Mouse (Mus musculus): ENCODE data around the gene Cipc. TPM values are rescaled to one million over a fixed set of nuclear protein-coding genes. Genes with fewer than 3 reads are reported as not detected.

Cipc gene
- total and polyA plus RNA-seq, 3 experiments: 42.7 to 89.5 (median 70.0) TPM

- Histone ChIP-seq H3K36me3 (replicated peaks) (peaks cover 63% of the 10 kb centered on the region), H3K9me3 (replicated peaks) (no peaks in the 10 kb centered on the region), H3K27me3 (ENCODE audit: insufficient read depth, low read length) (no peaks in the 10 kb centered on the region), H3K4me1 (ENCODE audit: insufficient read depth, low read depth, low read length) (peaks cover 43% of the 10 kb centered on the region), H3K4me3 (ENCODE audit: low read depth, low read length) (no peak overlapping the region)
- ATAC-seq (ENCODE audit: extremely low read depth, insufficient number of reproducible peaks, low FRiP score, poor library complexity, severe bottlenecking) (no peak), DNase-seq (ENCODE audit: low spot score) (no peak)
- TF ChIP-seq GATA2 (IDR thresholded peaks at IDR 0.05; ENCODE audit: borderline replicate concordance, low read depth, low read length) (no peak), CTCF (IDR thresholded peaks at IDR 0.05; ENCODE audit: low read depth, low read length) (no peak), TAL1 (conservative IDR thresholded peaks at IDR 0.05; ENCODE audit: low read depth, low read length) (no peak), GATA1 (IDR thresholded peaks at IDR 0.05; ENCODE audit: borderline replicate concordance, low read length) (no peak), POLR2AphosphoS5 (IDR thresholded peaks at IDR 0.05; ENCODE audit: insufficient replicate concordance, low read depth, low read length) (no peak)
Measured at GRCm38 (mm10) chr12:86952331-86952850, 5.5 kb downstream of the Cipc start.

- peaks cover 86% of the 10 kb centered on the region for H3K36me3 ChIP-seq (replicated peaks)
- no peaks in the 10 kb centered on the region for H3K27me3 ChIP-seq (ENCODE audit: insufficient read depth, low read length)
- H3K4me3 ChIP-seq (ENCODE audit: low read depth, low read length): no peak overlapping the region
- no peaks in the 10 kb centered on the region for H3K9me3 ChIP-seq (replicated peaks)
- DNase-seq (ENCODE audit: low spot score) (no peak), ATAC-seq (ENCODE audit: extremely low read depth, insufficient number of reproducible peaks, low FRiP score, poor library complexity, severe bottlenecking) (no peak)
- TF ChIP-seq GATA2 (IDR thresholded peaks at IDR 0.05; ENCODE audit: borderline replicate concordance, low read depth, low read length) (no peak), POLR2AphosphoS5 (IDR thresholded peaks at IDR 0.05; ENCODE audit: insufficient replicate concordance, low read depth, low read length) (no peak)
- H3K4me1 ChIP-seq (ENCODE audit: insufficient read depth, low read depth, low read length): peaks cover 9% of the 10 kb centered on the region
Measured at GRCm38 (mm10) chr12:86955894-86956293, 9.1 kb downstream of the Cipc start.

- H3K27me3 ChIP-seq (ENCODE audit: insufficient read depth, low read length): no peaks in the 10 kb centered on the region
- H3K4me1 ChIP-seq (ENCODE audit: insufficient read depth, low read depth, low read length): no peaks in the 10 kb centered on the region
- ATAC-seq (ENCODE audit: extremely low read depth, insufficient number of reproducible peaks, low FRiP score, poor library complexity, severe bottlenecking) (no peak), DNase-seq (ENCODE audit: low spot score) (no peak)
- H3K9me3 ChIP-seq (replicated peaks): no peaks in the 10 kb centered on the region
- TF ChIP-seq GATA1 (IDR thresholded peaks at IDR 0.05; ENCODE audit: borderline replicate concordance, low read length) (no peak), GATA2 (IDR thresholded peaks at IDR 0.05; ENCODE audit: borderline replicate concordance, low read depth, low read length) (no peak), TAL1 (conservative IDR thresholded peaks at IDR 0.05; ENCODE audit: low read depth, low read length) (no peak), POLR2AphosphoS5 (IDR thresholded peaks at IDR 0.05; ENCODE audit: insufficient replicate concordance, low read depth, low read length) (no peak), CTCF (IDR thresholded peaks at IDR 0.05; ENCODE audit: low read depth, low read length) (no peak)
- peaks cover 93% of the 10 kb centered on the region for H3K36me3 ChIP-seq (replicated peaks)
- H3K4me3 ChIP-seq (ENCODE audit: low read depth, low read length): no peak overlapping the region
Measured at GRCm38 (mm10) chr12:86958558-86958957, 11.7 kb downstream of the Cipc start.

- TF ChIP-seq GATA2 (IDR thresholded peaks at IDR 0.05; ENCODE audit: borderline replicate concordance, low read depth, low read length): no peak
- no peak for TF ChIP-seq GATA1 (IDR thresholded peaks at IDR 0.05; ENCODE audit: borderline replicate concordance, low read length)
- no peak for TF ChIP-seq CTCF (IDR thresholded peaks at IDR 0.05; ENCODE audit: low read depth, low read length)
- TF ChIP-seq TAL1 (conservative IDR thresholded peaks at IDR 0.05; ENCODE audit: low read depth, low read length): no peak
- TF ChIP-seq POLR2AphosphoS5 (IDR thresholded peaks at IDR 0.05; ENCODE audit: insufficient replicate concordance, low read depth, low read length): no peak
- ATAC-seq (ENCODE audit: extremely low read depth, insufficient number of reproducible peaks, low FRiP score, poor library complexity, severe bottlenecking) (no peak), DNase-seq (ENCODE audit: low spot score) (no peak)
- Histone ChIP-seq H3K9me3 (replicated peaks) (no peaks in the 10 kb centered on the region), H3K4me1 (ENCODE audit: insufficient read depth, low read depth, low read length) (no peaks in the 10 kb centered on the region), H3K27me3 (ENCODE audit: insufficient read depth, low read length) (no peaks in the 10 kb centered on the region), H3K4me3 (ENCODE audit: low read depth, low read length) (no peak overlapping the region), H3K36me3 (replicated peaks) (peaks cover 92% of the 10 kb centered on the region)
Measured at GRCm38 (mm10) chr12:86959661-86960060, 12.8 kb downstream of the Cipc start.

- Histone ChIP-seq H3K27me3 (ENCODE audit: insufficient read depth, low read length) (no peaks in the 10 kb centered on the region), H3K36me3 (replicated peaks) (peaks cover 95% of the 10 kb centered on the region), H3K4me1 (ENCODE audit: insufficient read depth, low read depth, low read length) (no peaks in the 10 kb centered on the region), H3K9me3 (replicated peaks) (no peaks in the 10 kb centered on the region), H3K4me3 (ENCODE audit: low read depth, low read length) (no peak overlapping the region)
- ATAC-seq (ENCODE audit: extremely low read depth, insufficient number of reproducible peaks, low FRiP score, poor library complexity, severe bottlenecking) (no peak), DNase-seq (ENCODE audit: low spot score) (no peak)
- TF ChIP-seq CTCF (IDR thresholded peaks at IDR 0.05; ENCODE audit: low read depth, low read length): no peak
- no peak for TF ChIP-seq GATA2 (IDR thresholded peaks at IDR 0.05; ENCODE audit: borderline replicate concordance, low read depth, low read length)
- TF ChIP-seq POLR2AphosphoS5 (IDR thresholded peaks at IDR 0.05; ENCODE audit: insufficient replicate concordance, low read depth, low read length): no peak
- TF ChIP-seq GATA1 (IDR thresholded peaks at IDR 0.05; ENCODE audit: borderline replicate concordance, low read length): no peak
- no peak for TF ChIP-seq TAL1 (conservative IDR thresholded peaks at IDR 0.05; ENCODE audit: low read depth, low read length)
Measured at GRCm38 (mm10) chr12:86960138-86960537, 13.3 kb downstream of the Cipc start.

GRCm38 (mm10) chr12:86960791-86961335 lies 14.0 kb downstream of the Cipc start:
- Histone ChIP-seq H3K4me1 (ENCODE audit: insufficient read depth, low read depth, low read length) (no peaks in the 10 kb centered on the region), H3K4me3 (ENCODE audit: low read depth, low read length) (no peak overlapping the region), H3K27me3 (ENCODE audit: insufficient read depth, low read length) (no peaks in the 10 kb centered on the region), H3K9me3 (replicated peaks) (no peaks in the 10 kb centered on the region), H3K36me3 (replicated peaks) (peaks cover 95% of the 10 kb centered on the region)
- TF ChIP-seq GATA2 (IDR thresholded peaks at IDR 0.05; ENCODE audit: borderline replicate concordance, low read depth, low read length) (no peak), POLR2AphosphoS5 (IDR thresholded peaks at IDR 0.05; ENCODE audit: insufficient replicate concordance, low read depth, low read length) (no peak), CTCF (IDR thresholded peaks at IDR 0.05; ENCODE audit: low read depth, low read length) (no peak), TAL1 (conservative IDR thresholded peaks at IDR 0.05; ENCODE audit: low read depth, low read length) (no peak), GATA1 (IDR thresholded peaks at IDR 0.05; ENCODE audit: borderline replicate concordance, low read length) (no peak)
- ATAC-seq (ENCODE audit: extremely low read depth, insufficient number of reproducible peaks, low FRiP score, poor library complexity, severe bottlenecking): no peak
- no peak for DNase-seq (ENCODE audit: low spot score)
